ENCODE assay signal across 12 mouse cellular contexts in genomic region chr8:115753801-115754200, GRCm38 (mm10). TPM values are rescaled to one million over a fixed set of nuclear protein-coding genes. Genes with fewer than 3 reads are reported as not detected.
DNase-seq lines count a peak whose midpoint lies in the region; ATAC-seq and TF ChIP-seq lines count a peak whose summit lies in the region.
"Had no signal": no experiment of that assay in that cellular context is flagged by ENCODE, and none has a peak within 500 bp of the region (broad histone marks: within the 10 kb centered on the region; RNA-seq: fewer than 3 reads in every experiment).

No protein-coding gene starts in this region.

- WGBS in hindbrain, embryonic 13.5 days: 31% methylated on average over 8 of the region's 8 CpGs
- WGBS in hindbrain, embryonic 10.5 days: 69% methylated on average over 8 of the region's 8 CpGs
- 17% methylated on average over 8 of the region's 8 CpGs for WGBS in forebrain, postnatal 0 days

- ATAC-seq in hindbrain, embryonic 13.5 days (ENCODE audit: low FRiP score): no peak
- peak; percentile 40; the same call in 1 of the 2 replicates for ATAC-seq in forebrain, postnatal 0 days

- no peak overlapping the region for H3K4me3 ChIP-seq in hindbrain, embryonic 13.5 days
- no peak overlapping the region for H3K4me3 ChIP-seq in hindbrain, embryonic 10.5 days
- no peak overlapping the region for H3K4me3 ChIP-seq in forebrain, postnatal 0 days (ENCODE audit: low read depth, low read length)
- H3K4me3 ChIP-seq: embryonic facial prominence, embryonic 15.5 days had no signal

- H3K27me3 ChIP-seq in hindbrain, embryonic 13.5 days: peaks cover 10% of the 10 kb centered on the region; the same call in 1 of the 2 replicates
- H3K27me3 ChIP-seq in hindbrain, embryonic 10.5 days (ENCODE audit: insufficient read depth, poor library complexity, severe bottlenecking): no peaks in the 10 kb centered on the region
- H3K27me3 ChIP-seq in forebrain, postnatal 0 days (ENCODE audit: insufficient read depth, low read length): no peaks in the 10 kb centered on the region
- H3K27me3 ChIP-seq: embryonic facial prominence, embryonic 15.5 days had no signal

- peaks cover 9% of the 10 kb centered on the region; the same call in 1 of the 2 replicates for H3K4me1 ChIP-seq in hindbrain, embryonic 13.5 days (replicated peaks)
- H3K4me1 ChIP-seq in hindbrain, embryonic 10.5 days (replicated peaks): peaks cover 8% of the 10 kb centered on the region
- H3K4me1 ChIP-seq in forebrain, postnatal 0 days (ENCODE audit: insufficient read depth): no peaks in the 10 kb centered on the region

- TF ChIP-seq CTCF in forebrain, postnatal 0 days (IDR thresholded peaks at IDR 0.05; ENCODE audit: low read depth): no peak

- H3K9ac ChIP-seq in hindbrain, embryonic 13.5 days: no peak overlapping the region
- no peak overlapping the region for H3K9ac ChIP-seq in forebrain, postnatal 0 days
- H3K9ac ChIP-seq: embryonic facial prominence, embryonic 15.5 days had no signal

- peak; percentile 64 for DNase-seq in cerebellum, postnatal 10 days
- DNase-seq in cerebellum, postnatal 36 days: no peak
- DNase-seq in hindbrain, embryonic 10.5 days (ENCODE audit: low spot score): no peak
- DNase-seq in lung, postnatal 10 days: peak; percentile 52
- DNase-seq in lung, adult 18-20 months: no peak
- peak; percentile 57 for DNase-seq in forebrain, postnatal 0 days
- DNase-seq in frontal cortex, postnatal 25 days (ENCODE audit: low spot score in 2 of 2): no peak
- DNase-seq: adrenal gland, adult 8-10 months; kidney, adult 8-10 months had no signal

- H3K27ac ChIP-seq in hindbrain, embryonic 13.5 days: no peak overlapping the region
- no peak overlapping the region for H3K27ac ChIP-seq in hindbrain, embryonic 10.5 days
- H3K27ac ChIP-seq in forebrain, postnatal 0 days (ENCODE audit: low read depth, low read length): no peak overlapping the region
- H3K27ac ChIP-seq: embryonic facial prominence, embryonic 15.5 days had no signal

- H3K36me3 ChIP-seq in hindbrain, embryonic 13.5 days: no peaks in the 10 kb centered on the region
- no peaks in the 10 kb centered on the region for H3K36me3 ChIP-seq in hindbrain, embryonic 10.5 days
- no peaks in the 10 kb centered on the region for H3K36me3 ChIP-seq in forebrain, postnatal 0 days (ENCODE audit: insufficient read depth)
- H3K36me3 ChIP-seq: embryonic facial prominence, embryonic 15.5 days had no signal

- no peaks in the 10 kb centered on the region; the same call in 1 of the 2 replicates for H3K9me3 ChIP-seq in hindbrain, embryonic 13.5 days
- 0 out of 2 replicates have a peak, but pooled peaks cover 3% of the 10 kb centered on the region for H3K9me3 ChIP-seq in hindbrain, embryonic 10.5 days
- H3K9me3 ChIP-seq in forebrain, postnatal 0 days (ENCODE audit: low read length): no peaks in the 10 kb centered on the region
- H3K9me3 ChIP-seq: embryonic facial prominence, embryonic 15.5 days had no signal

- H3K4me2 ChIP-seq in hindbrain, embryonic 13.5 days: 0 out of 2 replicates have a peak overlapping the region, but pooled peaks have one; percentile 1
- H3K4me2 ChIP-seq in forebrain, postnatal 0 days (ENCODE audit: low read depth): no peak overlapping the region
- H3K4me2 ChIP-seq: embryonic facial prominence, embryonic 15.5 days; liver, embryonic 11.5 days had no signal

RNA-seq across cellular contexts. Expression of gene Maf, which starts 46.2 kb away (rescaled TPM):
- 11.7 and 11.9 TPM in 2 replicates for polyA plus RNA-seq in hindbrain, embryonic 13.5 days (2015; fragmentation: Nextera tagmentation; extraction: Ambion mirVana)
- 2.3 and 2.9 TPM in 2 replicates for polyA plus RNA-seq in hindbrain, embryonic 10.5 days (2016; fragmentation: Nextera tagmentation; extraction: Ambion mirVana)
- total RNA-seq in forebrain, postnatal 0 days (2014; rRNA removed): 16.7 and 20.9 TPM in 2 replicates
- polyA plus RNA-seq in forebrain, postnatal 0 days (2015; fragmentation: Nextera tagmentation; extraction: Ambion mirVana): 4.3 and 5.0 TPM in 2 replicates

Comparison
In these comparisons a context has a peak if more than half of its experiments do, and no peak if none do; other contexts are left out.
1. DNase-seq: peak in cerebellum, postnatal 10 days (2 of 2), lung, postnatal 10 days (single experiment) and forebrain, postnatal 0 days (single experiment); none in cerebellum, postnatal 36 days (0 of 2), hindbrain, embryonic 10.5 days (single experiment), lung, adult 18-20 months (0 of 2) and frontal cortex, postnatal 25 days (0 of 2).